Mouse (Mus musculus) heart, embryonic 15.5 days (tissue): ENCODE data around the gene Eln. TPM values are rescaled to one million over a fixed set of nuclear protein-coding genes. Genes with fewer than 3 reads are reported as not detected.

Source experiments
- ATAC-seq: fragments of 200-750 bp; cut with Nextera tagmentation; replicated peaks from 2 replicates; pipeline ENCODE4 v1.8.0; 2017; ENCODE audit warnings: low read depth, moderate TSS enrichment; ENCODE audit not compliant: insufficient number of reproducible peaks, insufficient read depth, low FRiP score
- H3K27ac ChIP-seq: fragments of 300-500 bp; sonication (generic); 2 replicates; pipeline ENCODE4 v1.5.1; 2015; ENCODE audit warnings: mild to moderate bottlenecking, inconsistent platforms
- H3K27me3 ChIP-seq: fragments of 300-500 bp; sonication (generic); 2 replicates; pipeline ENCODE4 v1.6.1; 2015; ENCODE audit warnings: inconsistent platforms
- H3K36me3 ChIP-seq: fragments of 300-500 bp; sonication (generic); 2 replicates; pipeline ENCODE4 v1.6.1; 2015; ENCODE audit warnings: mild to moderate bottlenecking, inconsistent platforms
- H3K4me1 ChIP-seq: fragments of 300-500 bp; sonication (generic); replicated peaks from 2 replicates; pipeline ENCODE4 v1.6.1; 2015; ENCODE audit warnings: inconsistent platforms
- H3K4me2 ChIP-seq: fragments of 300-500 bp; sonication (generic); 2 replicates; pipeline ENCODE4 v1.6.1; 2015; ENCODE audit warnings: inconsistent platforms, mild to moderate bottlenecking, moderate library complexity
- H3K4me3 ChIP-seq: fragments of 300-500 bp; sonication (generic); 2 replicates; pipeline ENCODE4 v1.5.1; 2015; ENCODE audit warnings: mild to moderate bottlenecking, inconsistent platforms
- H3K9ac ChIP-seq: fragments of 300-500 bp; sonication (generic); 2 replicates; pipeline ENCODE4 v1.6.1; 2015; ENCODE audit warnings: mild to moderate bottlenecking, inconsistent platforms
- H3K9me3 ChIP-seq: fragments of 300-500 bp; sonication (generic); replicated peaks from 2 replicates; pipeline ENCODE4 v1.6.1; 2016; ENCODE audit warnings: inconsistent platforms
- WGBS: fragments of 180-500 bp; shearing (Covaris S2); methylation state at CpG from one replicate; pipeline ENCODE4 v1.1.7; 2015; ENCODE audit warnings: mixed read lengths; 5-methylcytosine and 5-hydroxymethylcytosine counted together
- polyA plus RNA-seq: library from polyadenylated mRNA; unstranded; fragments of >200 nt; fragmentation: Nextera tagmentation; extraction: Ambion mirVana; gene quantifications from 2 replicates; pipeline ENCODE4 v1.2.1, GENCODE M21; 2015

Gene Eln
- 683 and 1,118 TPM in 2 replicates for polyA plus RNA-seq

GRCm38 (mm10) chr5:134746890-134747511, at the start of gene Eln:
Gene Eln, minus strand, starts transcription at chr5:134747323.
- Histone ChIP-seq H3K9me3 (no peaks in the 10 kb centered on the region), H3K27ac (peak within 1 kb of the TSS; percentile 80), H3K27me3 (peaks cover 18% of the 10 kb centered on the region), H3K4me1 (peaks cover 26% of the 10 kb centered on the region), H3K4me3 (peak within 1 kb of the TSS; percentile 57), H3K9ac (peak within 1 kb of the TSS; percentile 68), H3K36me3 (no peaks in the 10 kb centered on the region), H3K4me2 (peak within 1 kb of the TSS; percentile 84)
- 1% methylated on average over 19 of the region's 28 CpGs for WGBS
- ATAC-seq: peak; percentile 50

GRCm38 (mm10) chr5:134790080-134790995, 43.2 kb upstream of the Eln start:
- WGBS: 76% methylated on average over 15 of the region's 15 CpGs

GRCm38 (mm10) chr5:134788237-134788636, 41.1 kb upstream of the Eln start:
- Histone ChIP-seq H3K27ac (peak overlapping the region; percentile 68), H3K27me3 (peaks cover 7% of the 10 kb centered on the region; the same call in 1 of the 2 replicates), H3K9me3 (no peaks in the 10 kb centered on the region), H3K9ac (no peak overlapping the region), H3K4me3 (no peak overlapping the region), H3K4me1 (peaks cover 34% of the 10 kb centered on the region), H3K36me3 (no peaks in the 10 kb centered on the region), H3K4me2 (peak overlapping the region; percentile 28; the same call in 1 of the 2 replicates)
- WGBS: 6% methylated on average over 12 of the region's 12 CpGs
- peak; percentile 86 for ATAC-seq

More at GRCm38 (mm10) chr5:134790080-134790995, 43.2 kb upstream of the Eln start:
- no peaks in the 10 kb centered on the region for H3K36me3 ChIP-seq
- H3K27ac ChIP-seq: no peak overlapping the region
- no peak for ATAC-seq
- H3K9ac ChIP-seq: no peak overlapping the region
- no peak overlapping the region for H3K4me2 ChIP-seq
- H3K9me3 ChIP-seq: no peaks in the 10 kb centered on the region
- H3K4me3 ChIP-seq: no peak overlapping the region
- peaks cover 29% of the 10 kb centered on the region for H3K4me1 ChIP-seq
- peaks cover 7% of the 10 kb centered on the region; the same call in 1 of the 2 replicates for H3K27me3 ChIP-seq

- 53% methylated on average over 25 of the region's 25 CpGs for WGBS
- 0 out of 2 replicates have a peak, but pooled peaks cover 7% of the 10 kb centered on the region for H3K27me3 ChIP-seq
- peaks cover 34% of the 10 kb centered on the region for H3K4me1 ChIP-seq
- peak overlapping the region; percentile 76 for H3K27ac ChIP-seq
- peak; percentile 59; the same call in 1 of the 2 replicates for ATAC-seq
- H3K9ac ChIP-seq: no peak overlapping the region
- no peaks in the 10 kb centered on the region for H3K36me3 ChIP-seq
- no peak overlapping the region for H3K4me3 ChIP-seq
- H3K4me2 ChIP-seq: no peak overlapping the region
- no peaks in the 10 kb centered on the region for H3K9me3 ChIP-seq
Observed at GRCm38 (mm10) chr5:134785691-134786371, 38.7 kb upstream of the Eln start.

GRCm38 (mm10) chr5:134783794-134784193, 36.7 kb upstream of the Eln start:
- Histone ChIP-seq H3K27ac (no peak overlapping the region), H3K9me3 (no peaks in the 10 kb centered on the region), H3K27me3 (0 out of 2 replicates have a peak, but pooled peaks cover 3% of the 10 kb centered on the region), H3K36me3 (no peaks in the 10 kb centered on the region), H3K9ac (no peak overlapping the region), H3K4me1 (peaks cover 48% of the 10 kb centered on the region), H3K4me3 (no peak overlapping the region), H3K4me2 (no peak overlapping the region)
- no peak for ATAC-seq
- 69% methylated on average over 2 of the region's 2 CpGs for WGBS

GRCm38 (mm10) chr5:134780963-134781362, 33.8 kb upstream of the Eln start:
- H3K27me3 ChIP-seq: no peaks in the 10 kb centered on the region

GRCm38 (mm10) chr5:134780146-134780545, 33.0 kb upstream of the Eln start:
- H3K27me3 ChIP-seq: no peaks in the 10 kb centered on the region
- no peak overlapping the region for H3K9ac ChIP-seq
- no peak for ATAC-seq
- no peak overlapping the region for H3K4me3 ChIP-seq
- peaks cover 19% of the 10 kb centered on the region for H3K4me1 ChIP-seq
- H3K4me2 ChIP-seq: no peak overlapping the region
- no peaks in the 10 kb centered on the region for H3K9me3 ChIP-seq
- no peak overlapping the region; the same call in 1 of the 2 replicates for H3K27ac ChIP-seq
- WGBS: 61% methylated on average over 2 of the region's 2 CpGs
- no peaks in the 10 kb centered on the region for H3K36me3 ChIP-seq

More at GRCm38 (mm10) chr5:134780963-134781362, 33.8 kb upstream of the Eln start:
- ATAC-seq: no peak
- Histone ChIP-seq H3K4me3 (no peak overlapping the region), H3K9me3 (no peaks in the 10 kb centered on the region), H3K9ac (no peak overlapping the region), H3K4me1 (peaks cover 27% of the 10 kb centered on the region), H3K27ac (no peak overlapping the region), H3K4me2 (no peak overlapping the region), H3K36me3 (no peaks in the 10 kb centered on the region)

GRCm38 (mm10) chr5:134776551-134776950, 29.4 kb upstream of the Eln start:
- no peaks in the 10 kb centered on the region for H3K36me3 ChIP-seq
- no peak overlapping the region for H3K9ac ChIP-seq
- 65% methylated on average over 12 of the region's 12 CpGs for WGBS
- no peak overlapping the region for H3K4me3 ChIP-seq
- H3K4me2 ChIP-seq: no peak overlapping the region
- H3K9me3 ChIP-seq: no peaks in the 10 kb centered on the region
- peaks cover 16% of the 10 kb centered on the region for H3K4me1 ChIP-seq
- peak overlapping the region; percentile 31 for H3K27ac ChIP-seq
- ATAC-seq: no peak
- no peaks in the 10 kb centered on the region for H3K27me3 ChIP-seq

GRCm38 (mm10) chr5:134772522-134772921, 25.4 kb upstream of the Eln start:
- H3K4me3 ChIP-seq: no peak overlapping the region
- no peaks in the 10 kb centered on the region for H3K4me1 ChIP-seq
- 66% methylated on average over 12 of the region's 12 CpGs for WGBS
- H3K36me3 ChIP-seq: no peaks in the 10 kb centered on the region
- no peak overlapping the region for H3K9ac ChIP-seq
- H3K9me3 ChIP-seq: no peaks in the 10 kb centered on the region
- peak; percentile 71 for ATAC-seq
- peak overlapping the region; percentile 46 for H3K27ac ChIP-seq
- no peaks in the 10 kb centered on the region for H3K27me3 ChIP-seq
- H3K4me2 ChIP-seq: no peak overlapping the region

- Histone ChIP-seq H3K4me2 (no peak overlapping the region), H3K27me3 (no peaks in the 10 kb centered on the region), H3K9ac (no peak overlapping the region), H3K4me3 (no peak overlapping the region), H3K27ac (peak overlapping the region; percentile 46; the same call in 1 of the 2 replicates), H3K36me3 (no peaks in the 10 kb centered on the region), H3K4me1 (no peaks in the 10 kb centered on the region), H3K9me3 (no peaks in the 10 kb centered on the region)
- ATAC-seq: no peak
- 77% methylated on average over 3 of the region's 3 CpGs for WGBS
Observed at GRCm38 (mm10) chr5:134771750-134772149, 24.6 kb upstream of the Eln start.

- Histone ChIP-seq H3K4me1 (no peaks in the 10 kb centered on the region), H3K27ac (no peak overlapping the region), H3K9ac (no peak overlapping the region), H3K27me3 (no peaks in the 10 kb centered on the region), H3K4me3 (no peak overlapping the region), H3K9me3 (no peaks in the 10 kb centered on the region), H3K4me2 (no peak overlapping the region), H3K36me3 (no peaks in the 10 kb centered on the region)
- ATAC-seq: no peak
- WGBS: 31% methylated on average over 7 of the region's 7 CpGs
Observed at GRCm38 (mm10) chr5:134769181-134769580, 22.1 kb upstream of the Eln start.
